14 mouse cellular contexts compared by ENCODE assay signal in genomic region chr17:47531387-47531818, GRCm38 (mm10). TPM values are rescaled to one million over a fixed set of nuclear protein-coding genes. Genes with fewer than 3 reads are reported as not detected.
DNase-seq lines count a peak whose midpoint lies in the region; ATAC-seq and TF ChIP-seq lines count a peak whose summit lies in the region.
"Had no signal": no experiment of that assay in that cellular context is flagged by ENCODE, and none has a peak within 500 bp of the region (broad histone marks: within the 10 kb centered on the region; RNA-seq: fewer than 3 reads in every experiment).

No protein-coding gene starts in this region.

- no peak overlapping the region for H3K4me2 ChIP-seq in liver, embryonic 11.5 days
- H3K4me2 ChIP-seq: embryonic facial prominence, embryonic 12.5 days; hindbrain, embryonic 13.5 days had no signal

- ATAC-seq in liver, embryonic 11.5 days (replicated peaks; ENCODE audit: low FRiP score) = no peak

- peaks cover 43% of the 10 kb centered on the region for H3K4me1 ChIP-seq in liver, embryonic 11.5 days (replicated peaks; ENCODE audit: control insufficient read depth, insufficient read depth, low read length)
- peaks cover 77% of the 10 kb centered on the region for H3K4me1 ChIP-seq in thymus, adult 2 months (replicated peaks; ENCODE audit: control insufficient read depth, insufficient read depth, low read length)

- H3K36me3 ChIP-seq in liver, embryonic 11.5 days (ENCODE audit: control insufficient read depth, insufficient read depth, low read length) = no peaks in the 10 kb centered on the region
- H3K36me3 ChIP-seq in thymus, adult 2 months (ENCODE audit: control insufficient read depth, insufficient read depth, low read length) = peaks cover 7% of the 10 kb centered on the region
- H3K36me3 ChIP-seq: embryonic facial prominence, embryonic 12.5 days; hindbrain, embryonic 13.5 days had no signal

- no peaks in the 10 kb centered on the region for H3K9me3 ChIP-seq in liver, embryonic 11.5 days (ENCODE audit: control insufficient read depth, low read length)
- H3K9me3 ChIP-seq: embryonic facial prominence, embryonic 12.5 days; hindbrain, embryonic 13.5 days had no signal

- DNase-seq in gastrocnemius, postnatal 25 days = peak; percentile 37
- no peak for DNase-seq in gastrocnemius, adult 18-20 months (ENCODE audit: low spot score)
- DNase-seq in R1 (ENCODE audit: low read depth, low spot score) = peak; percentile 78
- DNase-seq in liver, embryonic 11.5 days (ENCODE audit: low spot score) = no peak
- peak; percentile 87 for DNase-seq in thymus, adult 2 months
- no peak for DNase-seq in embryo, embryonic 10 days (ENCODE audit: low spot score)
- no peak for DNase-seq in cerebellum, postnatal 25 days
- DNase-seq in urinary bladder, postnatal 25 days (ENCODE audit: low spot score) = no peak
- DNase-seq: kidney, postnatal 14 days; lung, postnatal 36 days; right cerebral cortex, postnatal 25 days had no signal

- peak overlapping the region; percentile 29; the same call in 1 of the 2 replicates for H3K27ac ChIP-seq in liver, embryonic 11.5 days (ENCODE audit: low read depth, low read length)
- peak overlapping the region; percentile 96 for H3K27ac ChIP-seq in thymus, adult 2 months (ENCODE audit: control insufficient read depth, insufficient read depth, low read length)
- H3K27ac ChIP-seq: embryonic facial prominence, embryonic 12.5 days; hindbrain, embryonic 13.5 days had no signal

- H3K9ac ChIP-seq in liver, embryonic 11.5 days (ENCODE audit: low read depth, low read length) = peak overlapping the region; percentile 30; the same call in 1 of the 2 replicates
- H3K9ac ChIP-seq: embryonic facial prominence, embryonic 12.5 days; hindbrain, embryonic 13.5 days had no signal

- TF ChIP-seq POLR2A in thymus, adult 2 months (IDR thresholded peaks at IDR 0.05; ENCODE audit: control insufficient read depth, extremely low read depth, insufficient read depth, low read length, poor library complexity) = no peak

- no peak for TF ChIP-seq CTCF in thymus, adult 2 months (IDR thresholded peaks at IDR 0.05; ENCODE audit: borderline replicate concordance, control insufficient read depth, extremely low read depth, insufficient read depth, low read length, poor library complexity)

- no peaks in the 10 kb centered on the region for H3K27me3 ChIP-seq in liver, embryonic 11.5 days (replicated peaks; ENCODE audit: control insufficient read depth, insufficient read depth, low read length)
- H3K27me3 ChIP-seq in thymus, adult 2 months (ENCODE audit: control insufficient read depth, insufficient read depth, low read length) = no peaks in the 10 kb centered on the region
- H3K27me3 ChIP-seq: embryonic facial prominence, embryonic 12.5 days; hindbrain, embryonic 13.5 days had no signal

- 69% methylated on average over 10 of the region's 10 CpGs for WGBS in liver, embryonic 11.5 days
- 4% methylated on average over 10 of the region's 10 CpGs for WGBS in thymus, adult 2 months

- no peak overlapping the region for H3K4me3 ChIP-seq in liver, embryonic 11.5 days (ENCODE audit: low read depth, low read length)
- H3K4me3 ChIP-seq in thymus, adult 2 months (ENCODE audit: control insufficient read depth, insufficient read depth, low read length) = no peak overlapping the region
- H3K4me3 ChIP-seq: embryonic facial prominence, embryonic 12.5 days; hindbrain, embryonic 13.5 days; myocyte had no signal

RNA-seq across cellular contexts. Expression of gene Ccnd3, which starts 26.6 kb away (rescaled TPM):
- total RNA-seq in gastrocnemius, postnatal 25 days (2021) = 10 to 100 TPM; 31.4 to 44.8 TPM
- total RNA-seq in gastrocnemius, adult 18-20 months (2021) = 10 to 100 TPM; 18.5 to 20.1 TPM
- polyA plus RNA-seq in liver, embryonic 11.5 days (2014; fragmentation: Nextera tagmentation; extraction: Ambion mirVana) = 525 and 530 TPM in 2 replicates
- 1,622 and 2,069 TPM in 2 replicates for polyA plus RNA-seq in thymus, adult 2 months (2012; rRNA removed)

RNA-seq across cellular contexts. Expression of gene Taf8, which starts 29.3 kb away (rescaled TPM):
- 10 to 100 TPM in 1 of 2 experiments, 1 to 10 TPM in 1; 9.6 to 10.0 TPM for total RNA-seq in gastrocnemius, postnatal 25 days (2021)
- 10 to 100 TPM in 1 of 2 experiments, 1 to 10 TPM in 1; 9.2 to 12.1 TPM for total RNA-seq in gastrocnemius, adult 18-20 months (2021)
- polyA plus RNA-seq in liver, embryonic 11.5 days (2014; fragmentation: Nextera tagmentation; extraction: Ambion mirVana) = 20.7 and 21.3 TPM in 2 replicates
- 68.2 and 74.3 TPM in 2 replicates for polyA plus RNA-seq in thymus, adult 2 months (2012; rRNA removed)

Comparison
In these comparisons a context has a peak if more than half of its experiments do, and no peak if none do; other contexts are left out.
1. DNase-seq: peak in gastrocnemius, postnatal 25 days (single experiment), R1 (single experiment) and thymus, adult 2 months (single experiment); none in gastrocnemius, adult 18-20 months (single experiment), liver, embryonic 11.5 days (single experiment), embryo, embryonic 10 days (single experiment), cerebellum, postnatal 25 days (0 of 2) and urinary bladder, postnatal 25 days (single experiment).